Mouse (Mus musculus) G1E (cell line): ENCODE results near the gene Tfeb.

Experiments used
- CTCF ChIP-seq: IDR thresholded peaks from 2 replicates; pipeline ENCODE4 v1.5.1; 2012; ENCODE audit warnings: low read depth, low read length, inconsistent platforms, mixed read lengths
- GATA2 ChIP-seq: IDR thresholded peaks from 2 replicates; pipeline ENCODE4 v1.6.1; 2012; ENCODE audit warnings: low read depth, low read length, inconsistent platforms, borderline replicate concordance

- TF ChIP-seq CTCF (no peak), GATA2 (no peak)
Measured at GRCm38 (mm10) chr17:47833628-47834481, 97.0 kb downstream of the Tfeb start.
